10 mouse cellular contexts compared by ENCODE assay signal in the genomic region with DNA sequence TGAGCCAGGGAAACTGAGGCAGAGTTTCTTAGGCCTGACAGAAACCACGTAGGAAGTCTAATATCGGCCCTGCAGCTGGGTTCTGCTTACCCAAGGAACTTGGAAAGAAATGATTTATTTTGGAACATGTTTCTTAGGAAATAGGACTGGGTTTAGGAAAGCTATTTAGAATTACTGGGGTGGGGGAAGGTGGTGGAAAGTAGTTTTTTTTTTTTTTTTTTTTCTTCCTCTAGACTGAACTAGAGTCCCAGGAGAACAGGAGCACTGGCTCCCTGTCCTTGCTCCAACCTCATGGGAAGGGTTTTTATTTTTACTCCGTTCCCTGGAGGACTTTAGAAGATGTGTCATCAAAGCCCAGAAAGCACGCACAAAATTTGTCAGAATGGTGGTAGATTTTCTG. TPM values are rescaled to one million over a fixed set of nuclear protein-coding genes. Genes with fewer than 3 reads are reported as not detected.
A peak's percentile ranks its signal among the peaks of the same experiment; 100 is the strongest.
DNase-seq lines count a peak whose midpoint lies in the region; ATAC-seq and TF ChIP-seq lines count a peak whose summit lies in the region.
"Had no signal": no experiment of that assay in that cellular context is flagged by ENCODE, and none has a peak within 500 bp of the region (broad histone marks: within the 10 kb centered on the region; RNA-seq: fewer than 3 reads in every experiment).

No protein-coding gene starts in this region.

- H3K9ac ChIP-seq in hindbrain, embryonic 11.5 days (ENCODE audit: low read depth, low read length) = peak overlapping the region; percentile 95

- no peak for TF ChIP-seq CTCF in G1E (IDR thresholded peaks at IDR 0.05; ENCODE audit: low read depth, low read length)

- peak overlapping the region; percentile 95; the same call in 1 of the 2 replicates for H3K27ac ChIP-seq in heart, embryonic 10.5 days
- H3K27ac ChIP-seq in hindbrain, embryonic 11.5 days (ENCODE audit: low read depth, low read length) = peak overlapping the region; percentile 92
- H3K27ac ChIP-seq in midbrain, embryonic 10.5 days (replicated peaks) = 0 out of 2 replicates have a peak overlapping the region, but pooled peaks have one; percentile 91

- peaks cover 73% of the 10 kb centered on the region for H3K4me1 ChIP-seq in heart, embryonic 10.5 days
- H3K4me1 ChIP-seq in G1E (ENCODE audit: insufficient read depth, low read depth, low read length) = peaks cover 74% of the 10 kb centered on the region
- H3K4me1 ChIP-seq in hindbrain, embryonic 11.5 days (replicated peaks; ENCODE audit: control insufficient read depth, insufficient read depth, low read length) = peaks cover 15% of the 10 kb centered on the region
- peaks cover 77% of the 10 kb centered on the region for H3K4me1 ChIP-seq in midbrain, embryonic 10.5 days

- DNase-seq in heart, embryonic 10.5 days (ENCODE audit: low spot score) = no peak
- DNase-seq in heart, postnatal 4 days = no peak
- DNase-seq in G1E (ENCODE audit: low spot score) = no peak
- DNase-seq in hindbrain, embryonic 11.5 days (ENCODE audit: low spot score) = no peak
- no peak for DNase-seq in midbrain, embryonic 10.5 days (ENCODE audit: low spot score)
- DNase-seq in thymus, postnatal 4 days = no peak
- DNase-seq in thymus, adult 18-20 months = no peak
- DNase-seq in left cerebral cortex, adult 8-10 months (ENCODE audit: low spot score in 2 of 2) = no peak
- DNase-seq: left cerebral cortex, postnatal 4 days; right cerebral cortex, postnatal 25 days had no signal

- ATAC-seq in G1E (ENCODE audit: extremely low read depth, insufficient number of reproducible peaks, low FRiP score, poor library complexity, severe bottlenecking) = no peak
- no peak for ATAC-seq in hindbrain, embryonic 11.5 days (ENCODE audit: low FRiP score)

- peak overlapping the region; percentile 95 for H3K4me3 ChIP-seq in heart, embryonic 10.5 days
- peak overlapping the region; percentile 84; the same call in 1 of the 2 replicates for H3K4me3 ChIP-seq in G1E (ENCODE audit: low read depth, low read length)
- peak overlapping the region; percentile 90 for H3K4me3 ChIP-seq in hindbrain, embryonic 11.5 days (ENCODE audit: low read depth, low read length)
- peak overlapping the region; percentile 79 for H3K4me3 ChIP-seq in midbrain, embryonic 10.5 days

- 59% methylated on average over 4 of the region's 4 CpGs for WGBS in heart, embryonic 10.5 days
- WGBS in hindbrain, embryonic 11.5 days = 68% methylated on average over 4 of the region's 4 CpGs
- 73% methylated on average over 4 of the region's 4 CpGs for WGBS in midbrain, embryonic 10.5 days

- peaks cover 8% of the 10 kb centered on the region for H3K36me3 ChIP-seq in heart, embryonic 10.5 days
- peaks cover 31% of the 10 kb centered on the region for H3K36me3 ChIP-seq in G1E (replicated peaks)
- H3K36me3 ChIP-seq in hindbrain, embryonic 11.5 days (ENCODE audit: control insufficient read depth, insufficient read depth, low read length) = no peaks in the 10 kb centered on the region
- peaks cover 23% of the 10 kb centered on the region for H3K36me3 ChIP-seq in midbrain, embryonic 10.5 days

- no peaks in the 10 kb centered on the region for H3K9me3 ChIP-seq in heart, embryonic 10.5 days
- no peaks in the 10 kb centered on the region for H3K9me3 ChIP-seq in G1E (replicated peaks)
- no peaks in the 10 kb centered on the region for H3K9me3 ChIP-seq in hindbrain, embryonic 11.5 days (ENCODE audit: control insufficient read depth, low read length)
- H3K9me3 ChIP-seq in midbrain, embryonic 10.5 days (replicated peaks) = no peaks in the 10 kb centered on the region

- peak overlapping the region; percentile 64 for H3K4me2 ChIP-seq in hindbrain, embryonic 11.5 days (replicated peaks; ENCODE audit: low read depth, low read length)

- 0 out of 2 replicates have a peak, but pooled peaks cover 4% of the 10 kb centered on the region for H3K27me3 ChIP-seq in heart, embryonic 10.5 days (ENCODE audit: insufficient read depth, poor library complexity, severe bottlenecking)
- peaks cover 3% of the 10 kb centered on the region; the same call in 1 of the 2 replicates for H3K27me3 ChIP-seq in G1E (ENCODE audit: insufficient read depth, low read length)
- H3K27me3 ChIP-seq in hindbrain, embryonic 11.5 days (ENCODE audit: control insufficient read depth, insufficient read depth, low read length) = no peaks in the 10 kb centered on the region
- H3K27me3 ChIP-seq in midbrain, embryonic 10.5 days (ENCODE audit: low read depth, poor library complexity, severe bottlenecking) = peaks cover 36% of the 10 kb centered on the region

RNA-seq across cellular contexts. Expression of gene Vat1, which starts 3.1 kb away (rescaled TPM):
- polyA plus RNA-seq in heart, embryonic 10.5 days (2016; fragmentation: Nextera tagmentation; extraction: Ambion mirVana) = 33.1 and 41.1 TPM in 2 replicates
- 10 to 100 TPM; 59.5 to 60.4 TPM for total RNA-seq in heart, postnatal 4 days (2021)
- 237 and 238 TPM in 2 replicates for total RNA-seq in G1E (2014; fragmentation: Nextera tagmentation)
- total RNA-seq in G1E (2017) = 98.5 and 103 TPM in 2 replicates
- 384 and 452 TPM in 2 replicates for polyA plus RNA-seq in G1E (2012)
- 74.5 and 89.4 TPM in 2 replicates for polyA plus RNA-seq in hindbrain, embryonic 11.5 days (2014; fragmentation: Nextera tagmentation; extraction: Ambion mirVana)
- 36.1 and 47.7 TPM in 2 replicates for polyA plus RNA-seq in midbrain, embryonic 10.5 days (2016; fragmentation: Nextera tagmentation; extraction: Ambion mirVana)
- total RNA-seq in left cerebral cortex, adult 8-10 months (2022) = 10 to 100 TPM; 40.7 to 54.4 (median 45.8) TPM

RNA-seq across cellular contexts. Expression of gene Rnd2, which starts 4.4 kb away (rescaled TPM):
- polyA plus RNA-seq in heart, embryonic 10.5 days (2016; fragmentation: Nextera tagmentation; extraction: Ambion mirVana) = 34.2 and 42.7 TPM in 2 replicates
- total RNA-seq in heart, postnatal 4 days (2021) = 10 to 100 TPM; 11.5 to 11.7 TPM
- total RNA-seq in G1E (2014; fragmentation: Nextera tagmentation) = 26.5 and 32.0 TPM in 2 replicates
- 36.6 and 44.3 TPM in 2 replicates for total RNA-seq in G1E (2017)
- 35.3 and 46.4 TPM in 2 replicates for polyA plus RNA-seq in G1E (2012)
- 88.0 and 127 TPM in 2 replicates for polyA plus RNA-seq in hindbrain, embryonic 11.5 days (2014; fragmentation: Nextera tagmentation; extraction: Ambion mirVana)
- polyA plus RNA-seq in midbrain, embryonic 10.5 days (2016; fragmentation: Nextera tagmentation; extraction: Ambion mirVana) = 38.8 and 57.7 TPM in 2 replicates
- total RNA-seq in left cerebral cortex, adult 8-10 months (2022) = 100 to 1,000 TPM; 156 to 190 (median 176) TPM

RNA-seq across cellular contexts. Expression of gene Ifi35, which starts 20.9 kb away (rescaled TPM):
- 9.4 and 9.8 TPM in 2 replicates for polyA plus RNA-seq in heart, embryonic 10.5 days (2016; fragmentation: Nextera tagmentation; extraction: Ambion mirVana)
- total RNA-seq in heart, postnatal 4 days (2021) = 10 to 100 TPM; 12.0 to 13.1 TPM
- 26.3 and 34.3 TPM in 2 replicates for total RNA-seq in G1E (2014; fragmentation: Nextera tagmentation)
- total RNA-seq in G1E (2017) = 48.4 and 54.8 TPM in 2 replicates
- polyA plus RNA-seq in G1E (2012) = 24.3 and 28.1 TPM in 2 replicates
- polyA plus RNA-seq in hindbrain, embryonic 11.5 days (2014; fragmentation: Nextera tagmentation; extraction: Ambion mirVana) = 4.5 and 5.0 TPM in 2 replicates
- 3.2 and 4.0 TPM in 2 replicates for polyA plus RNA-seq in midbrain, embryonic 10.5 days (2016; fragmentation: Nextera tagmentation; extraction: Ambion mirVana)
- total RNA-seq in left cerebral cortex, adult 8-10 months (2022) = 1 to 10 TPM; 2.8 to 4.8 (median 3.3) TPM

RNA-seq across cellular contexts. Expression of gene Rpl27, which starts 27.1 kb away (rescaled TPM):
- 311 and 360 TPM in 2 replicates for polyA plus RNA-seq in heart, embryonic 10.5 days (2016; fragmentation: Nextera tagmentation; extraction: Ambion mirVana)
- total RNA-seq in heart, postnatal 4 days (2021) = 10 to 100 TPM; 69.0 to 72.5 TPM
- 787 and 879 TPM in 2 replicates for total RNA-seq in G1E (2014; fragmentation: Nextera tagmentation)
- 1,687 and 2,225 TPM in 2 replicates for total RNA-seq in G1E (2017)
- 444 and 1,039 TPM in 2 replicates for polyA plus RNA-seq in G1E (2012)
- 387 and 395 TPM in 2 replicates for polyA plus RNA-seq in hindbrain, embryonic 11.5 days (2014; fragmentation: Nextera tagmentation; extraction: Ambion mirVana)
- 382 and 448 TPM in 2 replicates for polyA plus RNA-seq in midbrain, embryonic 10.5 days (2016; fragmentation: Nextera tagmentation; extraction: Ambion mirVana)
- total RNA-seq in left cerebral cortex, adult 8-10 months (2022) = 10 to 100 TPM; 20.6 to 44.6 (median 32.7) TPM

RNA-seq across cellular contexts. Expression of gene Ptges3l, which starts 44.0 kb away (rescaled TPM):
- polyA plus RNA-seq in heart, embryonic 10.5 days (2016; fragmentation: Nextera tagmentation; extraction: Ambion mirVana) = 57.6 and 95.1 TPM in 2 replicates
- 10 to 100 TPM; 50.6 to 52.8 TPM for total RNA-seq in heart, postnatal 4 days (2021)
- total RNA-seq in G1E (2014; fragmentation: Nextera tagmentation) (not detected in 2 replicates), G1E (2017) (0.12 and 0.33 TPM in 2 replicates)
- polyA plus RNA-seq in G1E (2012) = 0.17 and 0.22 TPM in 2 replicates
- polyA plus RNA-seq in hindbrain, embryonic 11.5 days (2014; fragmentation: Nextera tagmentation; extraction: Ambion mirVana) = 3.1 and 3.5 TPM in 2 replicates
- polyA plus RNA-seq in midbrain, embryonic 10.5 days (2016; fragmentation: Nextera tagmentation; extraction: Ambion mirVana) = 2.4 and 3.7 TPM in 2 replicates
- total RNA-seq in left cerebral cortex, adult 8-10 months (2022) = 1 to 10 TPM; 2.1 to 3.5 (median 3.1) TPM
